Mouse (Mus musculus) splenic B cell, adult 2 months (primary cell): ENCODE measurements around the gene Acmsd.
"Not testable (repeated sequence)": the region's sequence is repeated elsewhere in the genome, so short reads cannot be mapped to it uniquely, and the experiment has no call there.

Experiments used
- DNase-seq: peaks from one replicate; pipeline ENCODE4 v3.0.0-alpha.2; 2011; ENCODE audit warnings: low read depth, low spot score
- H3K27me3 ChIP-seq: 2 replicates; pipeline ENCODE4 v1.6.1; 2012; ENCODE audit warnings: mild to moderate bottlenecking, low read length, moderate library complexity, mixed read lengths; ENCODE audit not compliant: control insufficient read depth, poor library complexity, insufficient read depth, severe bottlenecking
- H3K36me3 ChIP-seq: 2 replicates; pipeline ENCODE4 v1.6.1; 2012; ENCODE audit warnings: mild to moderate bottlenecking, low read length, moderate library complexity, mixed read lengths; ENCODE audit not compliant: control insufficient read depth, poor library complexity, insufficient read depth, severe bottlenecking

The Acmsd gene

DNA sequence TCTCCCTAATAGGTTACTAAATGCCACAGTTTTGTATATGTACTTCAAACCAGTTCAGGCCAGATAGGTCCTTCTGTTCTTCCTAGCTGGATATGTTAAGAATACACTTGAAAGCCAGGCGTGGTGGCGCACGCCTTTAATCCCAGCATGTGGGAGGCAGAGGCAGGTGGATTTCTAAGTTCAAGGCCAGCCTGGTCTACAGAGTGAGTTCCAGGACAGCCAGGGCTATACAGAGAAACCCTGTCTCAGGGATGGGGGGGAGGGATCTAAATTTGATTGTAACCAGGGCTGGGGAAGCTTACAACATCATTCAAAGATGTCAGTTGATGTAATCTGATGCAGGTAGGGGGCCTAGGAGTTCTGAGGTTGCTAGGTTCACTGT is 27.9 kb downstream of the Acmsd start:
- not testable (repeated sequence) for H3K36me3 ChIP-seq, DNase-seq, H3K27me3 ChIP-seq

DNA sequence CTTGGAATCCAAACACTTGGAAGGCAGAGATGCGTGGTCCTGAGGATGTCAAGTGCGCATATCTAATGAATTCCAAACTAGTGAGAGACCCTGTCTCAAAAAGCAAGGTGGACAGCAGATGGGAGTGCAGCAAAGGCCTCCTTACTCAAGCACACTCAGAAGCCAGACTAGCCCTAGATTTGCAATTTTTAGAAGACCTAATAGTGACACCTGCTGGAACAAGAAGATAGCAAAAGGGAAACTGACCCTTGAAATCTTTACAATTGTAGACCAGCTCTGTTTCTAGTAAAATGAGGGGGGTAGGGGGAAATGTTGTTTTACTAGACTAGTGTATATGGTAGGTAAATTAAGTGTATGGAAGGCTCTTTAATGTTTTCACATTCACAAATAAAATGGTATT is 36.3 kb downstream of the Acmsd start:
- peak; percentile 60 for DNase-seq
- Histone ChIP-seq H3K27me3 (no peaks in the 10 kb centered on the region), H3K36me3 (no peaks in the 10 kb centered on the region)

DNA sequence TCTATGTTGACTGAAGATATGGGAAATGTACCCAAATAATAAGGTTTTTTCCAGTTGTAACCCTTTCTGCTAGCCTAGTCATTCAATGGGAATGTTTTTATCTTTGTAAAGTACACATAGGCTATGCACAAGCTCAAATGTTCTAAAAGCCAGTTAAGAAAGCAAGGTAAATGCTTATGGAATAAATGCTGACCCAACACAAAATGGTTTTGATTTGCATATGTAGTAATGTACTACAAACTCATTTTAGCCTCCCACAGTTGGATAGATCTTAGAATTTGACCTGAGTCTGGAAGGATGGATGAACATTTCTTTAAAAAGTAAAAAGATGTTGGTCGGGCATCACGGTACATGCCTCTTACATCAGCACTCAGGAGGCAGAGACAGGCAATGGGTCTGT is 37.5 kb downstream of the Acmsd start:
- H3K36me3 ChIP-seq: no peaks in the 10 kb centered on the region
- H3K27me3 ChIP-seq: no peaks in the 10 kb centered on the region
- no peak for DNase-seq

DNA sequence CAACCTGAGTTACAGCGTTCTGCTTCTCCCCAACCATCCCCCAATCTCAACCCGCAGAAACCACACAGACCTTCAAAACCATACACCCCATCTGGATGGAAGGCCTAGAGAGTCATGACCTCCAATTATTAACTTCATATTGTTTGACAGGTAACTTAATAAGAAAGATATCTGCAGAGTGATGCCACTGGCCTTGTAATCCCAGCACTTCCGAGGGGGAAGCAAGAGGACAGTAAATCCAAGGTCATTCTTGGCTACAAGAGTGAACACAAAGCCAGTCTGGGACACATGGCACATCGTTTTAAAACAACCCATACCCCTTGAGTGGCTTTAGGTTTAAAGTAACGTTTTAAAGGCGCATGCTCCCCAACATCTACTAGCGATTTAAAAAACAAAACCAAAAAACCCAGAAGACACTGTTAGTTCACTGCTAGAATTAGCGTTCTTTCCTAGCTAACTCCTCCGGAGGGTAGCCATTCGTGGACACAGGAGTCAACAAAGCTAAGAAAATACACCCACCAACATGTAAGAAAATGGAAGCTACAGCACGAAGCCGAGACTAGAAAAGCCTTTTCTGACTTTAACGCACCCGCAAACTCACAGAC is 44.1 kb downstream of the Acmsd start:
- Histone ChIP-seq H3K27me3 (no peaks in the 10 kb centered on the region), H3K36me3 (0 out of 2 replicates have a peak, but pooled peaks cover 2% of the 10 kb centered on the region)
- no peak for DNase-seq

DNA sequence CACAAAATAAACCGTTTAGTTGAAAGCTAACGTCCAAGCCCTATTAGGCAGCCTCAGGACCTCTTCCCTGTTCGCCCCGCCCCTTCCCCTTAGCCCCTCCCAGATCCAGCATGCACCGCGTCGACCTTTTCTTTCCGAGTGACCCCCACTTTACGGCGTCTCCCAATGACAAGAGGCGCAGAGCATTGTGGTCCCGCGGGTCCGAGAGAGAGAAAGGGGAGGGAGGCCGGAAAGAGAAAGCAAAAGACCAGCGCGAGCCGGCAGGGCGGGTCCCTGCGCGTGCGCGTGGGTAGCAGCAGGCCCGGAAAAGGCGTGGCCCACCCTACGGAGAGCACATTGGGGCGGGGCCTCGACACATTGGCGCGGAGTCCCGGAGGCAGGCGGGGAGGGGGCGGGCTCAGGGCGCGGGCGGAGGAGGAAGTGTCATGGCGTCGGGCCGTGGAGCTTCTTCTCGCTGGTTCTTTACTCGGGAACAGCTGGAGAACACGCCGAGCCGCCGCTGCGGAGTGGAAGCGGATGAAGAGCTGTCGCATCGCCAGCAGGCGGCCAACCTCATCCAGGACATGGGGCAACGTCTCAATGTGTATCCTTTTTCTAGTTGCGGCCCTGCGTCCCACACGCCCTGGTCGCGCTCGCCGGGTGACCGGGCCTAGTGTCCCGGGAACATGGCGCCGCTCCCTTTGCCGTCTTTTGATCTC is 44.7 kb downstream of the Acmsd start, which contains the start of gene Ccnt2:
Gene Ccnt2, plus strand, starts transcription at position 362 of the 698 bp plus-strand sequence.
- Histone ChIP-seq H3K36me3 (peaks cover 2% of the 10 kb centered on the region; the same call in 1 of the 2 replicates), H3K27me3 (no peaks in the 10 kb centered on the region)
- peak; percentile 100 for DNase-seq

DNA sequence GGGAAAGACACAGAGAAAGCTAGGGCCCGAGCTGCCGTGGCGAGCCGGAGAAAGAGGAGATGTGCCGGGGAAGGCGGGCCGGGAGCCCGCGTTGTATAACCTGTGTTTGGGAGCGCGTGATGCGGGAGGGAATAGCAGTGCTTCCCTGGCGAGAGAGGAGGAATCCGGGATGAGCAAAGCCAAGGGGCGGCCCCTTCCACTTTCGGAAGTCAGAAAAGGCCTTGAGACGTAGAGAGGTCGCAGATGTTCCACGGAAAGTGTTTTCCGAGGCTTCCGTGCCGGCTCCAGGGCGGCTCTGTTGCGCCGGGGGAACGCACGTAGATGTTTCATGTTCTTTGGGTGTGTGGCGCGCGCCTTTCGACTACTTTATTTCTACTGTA is 45.3 kb downstream of the Acmsd start:
- Histone ChIP-seq H3K27me3 (no peaks in the 10 kb centered on the region), H3K36me3 (peaks cover 2% of the 10 kb centered on the region; the same call in 1 of the 2 replicates)
- no peak for DNase-seq

DNA sequence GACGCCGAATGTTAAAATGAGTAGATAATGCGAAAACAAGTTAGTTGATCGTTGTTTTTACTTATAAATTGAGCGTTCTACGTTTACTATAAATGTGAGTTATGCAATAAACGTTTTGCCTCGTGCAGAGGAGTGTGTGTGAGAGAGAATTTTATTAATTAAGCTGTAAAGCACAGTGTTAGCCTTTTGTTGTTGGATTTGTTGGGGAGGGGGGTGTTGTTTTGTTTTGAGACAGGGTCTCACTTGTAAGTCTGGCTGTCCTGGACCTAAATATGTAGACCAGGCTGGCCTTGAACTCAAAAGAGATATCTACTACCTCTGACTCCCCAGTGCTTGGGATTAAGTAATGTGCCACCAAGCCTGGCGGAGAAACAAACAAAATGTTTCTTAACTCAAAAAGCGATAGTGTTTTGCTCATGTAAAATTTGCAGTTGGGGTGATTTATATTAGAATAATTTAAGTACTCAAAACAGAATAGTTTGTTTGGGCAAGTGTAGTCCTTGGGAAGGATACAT is 46.0 kb downstream of the Acmsd start:
- no peak for DNase-seq
- H3K36me3 ChIP-seq: peaks cover 2% of the 10 kb centered on the region; the same call in 1 of the 2 replicates

DNA sequence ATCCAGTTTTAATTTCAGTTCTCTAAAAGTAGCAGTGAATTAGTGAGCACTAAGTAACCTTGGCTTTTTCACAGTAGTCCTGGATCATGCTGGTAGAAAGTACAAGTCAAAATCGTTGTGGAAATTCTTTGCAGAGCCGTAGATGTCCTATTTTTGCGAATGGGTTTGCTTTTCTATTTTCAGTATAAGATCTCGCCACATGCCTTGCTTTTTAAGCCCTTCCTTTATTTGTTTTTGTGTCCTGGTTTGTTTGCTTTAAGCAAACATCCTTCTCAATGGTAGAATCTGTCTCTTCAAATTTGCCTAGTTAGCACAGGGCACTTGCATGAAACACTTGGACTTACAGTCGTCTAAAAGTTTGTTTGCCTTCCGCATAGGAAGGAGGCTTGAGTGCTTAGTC is 47.0 kb downstream of the Acmsd start:
- Histone ChIP-seq H3K27me3 (no peaks in the 10 kb centered on the region), H3K36me3 (peaks cover 2% of the 10 kb centered on the region; the same call in 1 of the 2 replicates)
- peak; percentile 11 for DNase-seq

More for the DNA sequence above, 46.0 kb downstream of the Acmsd start:
- H3K27me3 ChIP-seq: no peaks in the 10 kb centered on the region

DNA sequence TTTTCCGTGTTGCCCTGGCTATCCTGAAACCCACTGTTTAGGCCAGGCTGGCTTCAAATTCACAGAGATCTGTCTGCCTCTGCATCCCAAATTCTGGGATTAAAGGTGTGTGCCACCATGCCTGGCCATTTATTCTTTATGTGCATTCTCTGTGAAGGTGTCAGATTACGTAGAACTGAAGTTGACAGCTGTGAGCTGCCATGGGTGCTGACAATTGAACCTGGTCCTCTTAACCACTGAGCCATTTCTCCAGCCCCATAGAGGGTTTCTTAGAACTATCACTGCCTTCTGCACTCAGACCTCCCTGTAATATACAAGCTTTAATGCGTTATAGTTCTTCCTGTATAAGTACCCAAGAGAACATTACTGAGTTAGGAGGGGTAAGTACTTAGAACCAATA is 49.4 kb downstream of the Acmsd start:
- H3K36me3 ChIP-seq: peaks cover 2% of the 10 kb centered on the region; the same call in 1 of the 2 replicates
- no peaks in the 10 kb centered on the region for H3K27me3 ChIP-seq
- no peak for DNase-seq

DNA sequence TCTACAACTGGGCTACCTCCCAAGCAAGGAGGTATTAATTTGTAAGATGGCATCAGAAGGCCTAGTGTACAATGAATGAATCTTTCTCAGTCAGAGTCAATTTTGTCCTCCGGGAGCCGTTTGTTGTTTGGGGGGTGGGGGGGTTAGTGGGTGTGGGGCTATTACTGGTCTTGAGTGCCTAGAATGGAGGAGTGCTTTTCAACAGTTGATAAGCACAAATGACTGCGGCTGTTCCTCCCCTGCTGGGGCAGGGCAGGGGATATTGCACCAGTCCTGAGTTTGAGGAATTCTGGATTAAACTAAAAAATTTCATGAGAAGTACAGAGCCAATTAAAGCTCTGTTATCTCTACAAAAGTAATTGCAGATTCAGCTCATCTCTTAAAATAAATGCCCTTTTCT is 50.9 kb downstream of the Acmsd start:
- Histone ChIP-seq H3K36me3 (peaks cover 2% of the 10 kb centered on the region; the same call in 1 of the 2 replicates), H3K27me3 (no peaks in the 10 kb centered on the region)
- DNase-seq: no peak

DNA sequence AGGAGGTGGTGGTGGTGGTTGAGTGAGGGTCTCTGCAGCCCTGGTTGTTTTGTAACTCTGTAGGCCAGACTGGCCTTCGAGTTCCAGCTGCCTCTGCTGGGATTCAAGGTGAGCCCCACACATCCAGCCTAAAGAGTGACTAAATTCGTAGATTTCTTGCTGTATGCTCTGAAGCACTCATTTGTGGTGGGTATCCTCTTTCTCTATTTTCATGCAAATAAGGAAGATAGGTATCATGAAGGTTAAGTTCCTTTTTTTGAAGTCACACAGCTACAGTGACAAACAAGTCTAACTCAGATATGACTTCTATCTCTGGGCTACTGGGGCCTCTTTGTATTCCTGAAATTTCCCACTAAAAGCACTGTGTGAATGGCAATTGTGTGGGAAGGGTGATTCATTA is 51.6 kb downstream of the Acmsd start:
- Histone ChIP-seq H3K36me3 (peaks cover 2% of the 10 kb centered on the region; the same call in 1 of the 2 replicates), H3K27me3 (no peaks in the 10 kb centered on the region)
- peak; percentile 64 for DNase-seq

DNA sequence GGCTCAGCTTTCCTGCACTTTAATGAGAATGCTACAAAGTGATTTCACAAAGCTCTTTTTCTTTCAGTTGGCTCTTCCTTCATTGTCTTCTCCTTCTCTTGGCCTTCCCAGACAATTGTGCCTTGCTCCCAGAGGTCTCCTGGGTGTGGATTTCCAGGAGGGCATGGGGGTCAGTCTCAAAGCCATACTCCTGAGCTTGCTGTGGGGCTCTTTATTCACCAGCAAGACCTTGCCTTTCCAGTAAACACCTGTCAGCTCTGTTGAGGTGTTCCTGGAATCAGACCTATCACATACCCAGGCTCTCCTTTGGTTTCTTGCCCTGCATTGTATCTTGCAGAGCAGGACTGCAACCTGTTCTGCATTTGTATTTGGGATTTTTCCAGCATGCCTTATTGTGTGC is 54.6 kb downstream of the Acmsd start:
- no peak for DNase-seq
- H3K36me3 ChIP-seq: no peaks in the 10 kb centered on the region
- H3K27me3 ChIP-seq: no peaks in the 10 kb centered on the region

DNA sequence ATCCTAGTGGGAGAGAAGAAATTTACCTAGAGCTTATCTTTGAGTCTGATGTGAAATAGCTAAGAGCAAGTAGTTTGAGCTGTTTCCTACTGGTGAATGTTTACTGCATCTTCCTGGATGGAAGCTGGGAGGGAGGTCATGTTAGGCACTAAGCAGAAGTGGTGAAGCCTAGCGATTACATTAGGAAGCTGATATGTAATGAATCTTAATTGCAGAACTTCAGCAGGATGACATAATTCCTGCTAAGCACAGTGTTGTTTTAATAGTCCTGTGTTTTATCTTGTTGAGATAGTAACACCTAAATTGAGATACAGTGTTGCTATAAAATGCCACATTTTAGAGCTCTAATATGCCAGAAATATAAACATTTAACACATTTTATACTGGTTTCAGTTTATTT is 56.7 kb downstream of the Acmsd start:
- no peak for DNase-seq
- no peaks in the 10 kb centered on the region for H3K36me3 ChIP-seq
- no peaks in the 10 kb centered on the region for H3K27me3 ChIP-seq

DNA sequence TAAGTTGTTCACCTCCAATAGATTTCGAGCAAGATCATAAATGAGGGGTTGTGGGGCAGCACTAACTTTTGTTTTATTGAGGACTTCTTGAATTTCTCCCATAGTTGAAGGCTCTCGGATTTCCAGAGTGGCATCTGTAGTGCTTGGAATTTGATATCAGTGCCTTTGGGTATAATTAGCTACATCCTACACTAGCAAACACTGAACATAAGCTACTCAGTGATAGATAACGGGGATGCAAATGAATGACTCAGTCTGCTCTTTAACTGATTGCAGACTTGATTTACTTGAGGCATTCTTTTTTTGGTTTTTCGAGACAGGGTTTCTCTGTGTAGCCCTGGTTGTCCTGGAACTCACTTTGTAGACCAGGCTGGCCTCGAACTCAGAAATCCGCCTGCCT is 59.7 kb downstream of the Acmsd start:
- no peak for DNase-seq
- peaks cover 6% of the 10 kb centered on the region; the same call in 1 of the 2 replicates for H3K36me3 ChIP-seq
- no peaks in the 10 kb centered on the region for H3K27me3 ChIP-seq

DNA sequence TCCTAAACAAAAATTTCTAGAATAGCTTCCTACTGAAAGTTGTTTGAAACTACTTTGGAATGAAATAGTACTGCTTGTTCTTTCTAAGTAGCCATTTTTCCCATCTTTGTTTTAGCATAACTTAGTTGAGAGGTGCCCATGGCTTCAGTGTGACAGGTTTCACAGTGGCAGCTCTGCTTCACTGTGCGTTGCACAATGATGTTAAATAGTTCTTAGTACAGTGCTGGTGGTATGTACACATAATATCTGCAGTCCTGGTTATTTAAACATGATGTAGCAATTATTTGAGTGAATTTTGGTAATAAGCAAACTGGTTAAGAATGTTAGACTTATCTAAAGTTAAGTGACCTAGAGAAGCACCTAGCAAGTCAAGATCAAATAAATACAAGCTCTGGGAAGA is 64.2 kb downstream of the Acmsd start:
- Histone ChIP-seq H3K27me3 (no peaks in the 10 kb centered on the region), H3K36me3 (peaks cover 7% of the 10 kb centered on the region; the same call in 1 of the 2 replicates)
- DNase-seq: no peak
